Mouse (Mus musculus): Measurements from ENCODE around the gene B3galt5.

- TF ChIP-seq POLR2A (IDR thresholded peaks at IDR 0.05; ENCODE audit: borderline replicate concordance, insufficient read depth, low read length) (no peak), CTCF (IDR thresholded peaks at IDR 0.05; ENCODE audit: borderline replicate concordance, insufficient read depth, low read depth, low read length) (no peak)
Observed at GRCm38 (mm10) chr16:96199913-96200701, 35.5 kb upstream of the B3galt5 start, which contains the start of gene Sh3bgr.
